Mouse (Mus musculus) heart, postnatal 14 days (tissue): ENCODE results near the gene Mrm1. TPM values are rescaled to one million over a fixed set of nuclear protein-coding genes. Genes with fewer than 3 reads are reported as not detected.
A peak's percentile ranks its signal among the peaks of the same experiment; 100 is the strongest.
"Not testable (repeated sequence)": the region's sequence is repeated elsewhere in the genome, so short reads cannot be mapped to it uniquely, and the experiment has no call there.

Source experiments
- DNase-seq, 2 experiments: peaks; one replicate each; pipeline ENCODE4 v3.0.0; 2021 to 2022
- intact Hi-C: fragments of 180-260 bp; cut with DNase I; formaldehyde crosslinking; loops from one replicate; pipeline ENCODE4 v1.15.1; 2025
- long read RNA-seq, 2 experiments: library from polyadenylated mRNA; stranded (forward); transcript quantifications; one replicate each; pipeline ENCODE4 v2.0.0; 2021
- total RNA-seq, 2 experiments: library from RNA; stranded (reverse); gene quantifications; 2 replicates each; pipeline ENCODE4 v1.2.3; 2021

The Mrm1 gene
- 10 to 100 TPM; 16.6 to 22.8 TPM for total RNA-seq
- long read RNA-seq, experiment 1, transcript Mrm1-201 (5 exons, 2,477 nt), result major isoform, 31 of 38 reads
- long read RNA-seq, experiment 1, partial matches to known transcripts, result 4 of 38 reads
- long read RNA-seq, experiment 1, other reads (novel, unspliced or antisense), result 3 of 38 reads
- long read RNA-seq, experiment 2, transcript Mrm1-201 (5 exons, 2,477 nt), result major isoform, 44 of 50 reads
- long read RNA-seq, experiment 2, partial matches to known transcripts, result 3 of 50 reads
- long read RNA-seq, experiment 2, other reads (novel, unspliced or antisense), result 3 of 50 reads

- DNase-seq, result peak; percentile 94 to 97
- intact Hi-C loops, result loop anchor here (5.0 kb wide), 1 partner anchor 392 kb away; no protein-coding TSS in a partner anchor
Observed at GRCm38 (mm10) chr11:84818961-84819692, at the start of gene Mrm1. Gene Mrm1, minus strand, starts transcription at chr11:84819515.

GRCm38 (mm10) chr11:84868786-84869259 lies 49.5 kb upstream of the Mrm1 start:
- intact Hi-C loops, result loop anchor here (5.0 kb wide), 1 partner anchor 37 kb away; no protein-coding TSS in a partner anchor

GRCm38 (mm10) chr11:84867586-84867985 lies 48.3 kb upstream of the Mrm1 start:
- intact Hi-C loops, result loop anchor here (5.0 kb wide), 1 partner anchor 35 kb away; no protein-coding TSS in a partner anchor
- DNase-seq, result no peak

More at GRCm38 (mm10) chr11:84868786-84869259, 49.5 kb upstream of the Mrm1 start:
- DNase-seq, result no peak

GRCm38 (mm10) chr11:84865268-84865667 lies 46.0 kb upstream of the Mrm1 start:
- intact Hi-C loops, result loop anchor here (5.0 kb wide), 1 partner anchor 33 kb away; no protein-coding TSS in a partner anchor
- DNase-seq, result no peak

GRCm38 (mm10) chr11:84855285-84855684 lies 36.0 kb upstream of the Mrm1 start:
- DNase-seq, result no peak
- intact Hi-C loops, result no loop called here

- DNase-seq, result no peak
- intact Hi-C loops, result no loop called here
Observed at GRCm38 (mm10) chr11:84847475-84848090, 28.3 kb upstream of the Mrm1 start.

- intact Hi-C loops, result no loop called here
- DNase-seq, result no peak
Observed at GRCm38 (mm10) chr11:84846741-84847474, 27.6 kb upstream of the Mrm1 start.

- intact Hi-C loops, result loop anchor here (2.0 kb wide), 1 partner anchor 19 kb away; no protein-coding TSS in a partner anchor
- no peak for DNase-seq
Observed at GRCm38 (mm10) chr11:84839330-84839729, 20.0 kb upstream of the Mrm1 start.

- intact Hi-C loops, DNase-seq: not testable (repeated sequence)
Observed at GRCm38 (mm10) chr11:84829495-84829894, 10.2 kb upstream of the Mrm1 start.

GRCm38 (mm10) chr11:84828516-84829399 lies 9.4 kb upstream of the Mrm1 start, which contains the start of gene Dhrs11:
Gene Dhrs11, minus strand, starts transcription at chr11:84828994.
- intact Hi-C loops, result no loop called here
- DNase-seq, result peak; percentile 96 to 99

GRCm38 (mm10) chr11:84827901-84828503 lies 8.7 kb upstream of the Mrm1 start:
- intact Hi-C loops, result no loop called here
- no peak for DNase-seq

- intact Hi-C loops, result no loop called here
- DNase-seq, result no peak
Observed at GRCm38 (mm10) chr11:84827492-84827891, 8.2 kb upstream of the Mrm1 start.

GRCm38 (mm10) chr11:84826185-84826584 lies 6.9 kb upstream of the Mrm1 start:
- peak; percentile 78 to 85 for DNase-seq
- intact Hi-C loops, result no loop called here

- DNase-seq, result no peak
- intact Hi-C loops, result no loop called here
Observed at GRCm38 (mm10) chr11:84825261-84825807, 6.0 kb upstream of the Mrm1 start.

GRCm38 (mm10) chr11:84823484-84823897 lies 4.2 kb upstream of the Mrm1 start:
- intact Hi-C loops, result loop anchor here (5.0 kb wide), 1 partner anchor 311 kb away; the partner anchor contains the start of gene Aatf
- peak; percentile 58 for DNase-seq

GRCm38 (mm10) chr11:84822487-84822886 lies 3.2 kb upstream of the Mrm1 start:
- no peak for DNase-seq
- intact Hi-C loops, result loop anchor here (5.0 kb wide), 1 partner anchor 310 kb away; the partner anchor contains the start of gene Aatf

- DNase-seq, result no peak
- intact Hi-C loops, result loop anchor here (5.0 kb wide), 1 partner anchor 309 kb away; the partner anchor contains the start of gene Aatf
Observed at GRCm38 (mm10) chr11:84821131-84821770, 1.9 kb upstream of the Mrm1 start.
